Comparison of ENCODE assay signal across 7 mouse cellular contexts in the genomic region with DNA sequence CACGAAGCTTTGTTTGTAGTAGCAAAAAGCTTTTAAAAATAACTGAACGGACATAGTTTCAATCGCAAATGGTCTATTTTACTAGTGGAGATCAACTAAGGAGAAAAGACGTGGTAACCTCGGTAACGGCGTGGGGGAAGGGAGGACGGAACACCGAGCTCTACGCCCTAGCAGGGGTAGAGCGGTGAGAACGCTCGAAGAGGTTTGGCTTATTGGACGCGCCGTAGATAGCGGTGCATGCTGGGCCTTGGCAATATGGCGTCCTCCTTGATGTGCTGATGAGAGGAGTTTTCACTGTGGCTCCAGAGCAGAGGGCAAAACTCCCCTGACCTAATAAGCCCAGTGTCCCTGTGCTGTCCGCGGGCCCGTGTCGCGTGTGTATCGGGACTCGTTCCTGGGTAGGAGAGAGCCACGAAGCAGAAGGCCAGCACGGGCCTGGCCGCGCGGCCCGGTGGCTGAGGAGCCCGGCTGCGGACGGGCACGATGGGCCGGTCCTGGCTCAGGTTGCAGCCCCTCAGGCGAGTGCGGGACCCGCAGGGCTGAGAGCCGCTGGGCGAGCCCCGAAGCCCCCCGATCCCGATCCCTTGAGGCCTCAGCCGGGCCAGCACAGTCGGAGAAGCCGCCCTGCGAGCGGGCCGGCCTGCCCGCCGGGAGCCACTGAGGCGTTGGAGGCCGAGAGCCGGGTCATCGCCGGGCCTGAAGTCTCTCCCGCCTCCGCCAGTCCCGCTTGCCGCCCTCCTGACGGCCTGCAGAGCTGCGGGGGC. TPM values are rescaled to one million over a fixed set of nuclear protein-coding genes. Genes with fewer than 3 reads are reported as not detected.
A peak's percentile ranks its signal among the peaks of the same experiment; 100 is the strongest.
DNase-seq lines count a peak whose midpoint lies in the region; ATAC-seq lines count a peak whose summit lies in the region.

A gene (plus strand): TSS at position 143 of the 764 bp plus-strand sequence.

- ATAC-seq in embryonic facial prominence, embryonic 12.5 days (ENCODE audit: insufficient number of reproducible peaks, insufficient read depth, low FRiP score, low TSS enrichment): peak; percentile 97
- peak; percentile 94 for ATAC-seq in limb, embryonic 11.5 days (ENCODE audit: insufficient number of reproducible peaks, low FRiP score, low TSS enrichment, low read depth)
- ATAC-seq in midbrain, embryonic 14.5 days (ENCODE audit: low FRiP score, low TSS enrichment): peak; percentile 95

- peak; percentile 97 for DNase-seq in adrenal gland, postnatal 25 days
- DNase-seq in heart, adult 11 months: peak; percentile 100
- peak; percentile 99 for DNase-seq in kidney, adult 18-20 months
- peak; percentile 99 for DNase-seq in limb, embryonic 11.5 days (ENCODE audit: low spot score)
- DNase-seq in midbrain, embryonic 14.5 days: peak; percentile 99
- DNase-seq in spleen, adult 18-20 months: peak; percentile 88 to 96

- peak within 1 kb of the TSS; percentile 77 for H3K4me2 ChIP-seq in embryonic facial prominence, embryonic 12.5 days (replicated peaks)
- H3K4me2 ChIP-seq in limb, embryonic 11.5 days (ENCODE audit: low read depth, severe bottlenecking): peak within 1 kb of the TSS; percentile 63
- H3K4me2 ChIP-seq in midbrain, embryonic 14.5 days (ENCODE audit: low read length): peak within 1 kb of the TSS; percentile 94

- H3K36me3 ChIP-seq in embryonic facial prominence, embryonic 12.5 days: peaks cover 11% of the 10 kb centered on the region
- peaks cover 3% of the 10 kb centered on the region; the same call in 1 of the 2 replicates for H3K36me3 ChIP-seq in limb, embryonic 11.5 days (ENCODE audit: control insufficient read depth, insufficient read depth, low read length)
- H3K36me3 ChIP-seq in midbrain, embryonic 14.5 days (ENCODE audit: control insufficient read depth, insufficient read depth, low read length): no peaks in the 10 kb centered on the region

- no peaks in the 10 kb centered on the region for H3K27me3 ChIP-seq in embryonic facial prominence, embryonic 12.5 days
- no peaks in the 10 kb centered on the region for H3K27me3 ChIP-seq in limb, embryonic 11.5 days (ENCODE audit: control insufficient read depth, insufficient read depth, low read length)
- H3K27me3 ChIP-seq in midbrain, embryonic 14.5 days (ENCODE audit: control insufficient read depth, insufficient read depth, low read length): no peaks in the 10 kb centered on the region

- H3K4me3 ChIP-seq in embryonic facial prominence, embryonic 12.5 days: peak within 1 kb of the TSS; percentile 92
- peak within 1 kb of the TSS; percentile 89 for H3K4me3 ChIP-seq in limb, embryonic 11.5 days (ENCODE audit: low read depth, low read length)
- H3K4me3 ChIP-seq in midbrain, embryonic 14.5 days (replicated peaks; ENCODE audit: low read depth, low read length): peak within 1 kb of the TSS; percentile 98

- H3K27ac ChIP-seq in embryonic facial prominence, embryonic 12.5 days: peak within 1 kb of the TSS; percentile 81
- H3K27ac ChIP-seq in limb, embryonic 11.5 days (replicated peaks; ENCODE audit: low read depth, low read length): peak within 1 kb of the TSS; percentile 88
- H3K27ac ChIP-seq in midbrain, embryonic 14.5 days (replicated peaks; ENCODE audit: low read depth, low read length): peak within 1 kb of the TSS; percentile 79

- peak within 1 kb of the TSS; percentile 97 for H3K9ac ChIP-seq in embryonic facial prominence, embryonic 12.5 days
- H3K9ac ChIP-seq in limb, embryonic 11.5 days (ENCODE audit: low read length): peak within 1 kb of the TSS; percentile 91
- H3K9ac ChIP-seq in midbrain, embryonic 14.5 days (replicated peaks; ENCODE audit: low read length): peak within 1 kb of the TSS; percentile 96

- peaks cover 16% of the 10 kb centered on the region for H3K4me1 ChIP-seq in embryonic facial prominence, embryonic 12.5 days
- peaks cover 9% of the 10 kb centered on the region; the same call in 1 of the 2 replicates for H3K4me1 ChIP-seq in limb, embryonic 11.5 days (ENCODE audit: control insufficient read depth, insufficient read depth, low read length)
- H3K4me1 ChIP-seq in midbrain, embryonic 14.5 days (ENCODE audit: control insufficient read depth, insufficient read depth, low read length): peaks cover 11% of the 10 kb centered on the region

- no peaks in the 10 kb centered on the region for H3K9me3 ChIP-seq in embryonic facial prominence, embryonic 12.5 days
- no peaks in the 10 kb centered on the region for H3K9me3 ChIP-seq in limb, embryonic 11.5 days (ENCODE audit: control insufficient read depth, low read length)
- H3K9me3 ChIP-seq in midbrain, embryonic 14.5 days (ENCODE audit: control insufficient read depth, low read length): no peaks in the 10 kb centered on the region

- WGBS in embryonic facial prominence, embryonic 12.5 days: under 1% methylated on average over 60 of the region's 63 CpGs
- WGBS in limb, embryonic 11.5 days: 1% methylated on average over 63 of the region's 63 CpGs
- under 1% methylated on average over 63 of the region's 63 CpGs for WGBS in midbrain, embryonic 14.5 days

RNA-seq across cellular contexts. Expression of the gene that starts here (rescaled TPM):
- total RNA-seq in adrenal gland, postnatal 25 days (2021): 50.8 and 62.6 TPM in 2 replicates
- 17.7 and 20.4 TPM in 2 replicates for polyA plus RNA-seq in embryonic facial prominence, embryonic 12.5 days (2016; fragmentation: Nextera tagmentation; extraction: Ambion mirVana)
- polyA plus RNA-seq in limb, embryonic 11.5 days (2014; fragmentation: Nextera tagmentation; extraction: Ambion mirVana): 13.8 and 16.2 TPM in 2 replicates
- polyA plus RNA-seq in midbrain, embryonic 14.5 days (2014; fragmentation: Nextera tagmentation; extraction: Ambion mirVana): 10.8 and 12.4 TPM in 2 replicates

Comparison
In these comparisons a context has a peak if more than half of its experiments do, and no peak if none do; other contexts are left out.
1. Peak in every context shown above with its lines: DNase-seq, ATAC-seq, H3K4me3 ChIP-seq and H3K27ac ChIP-seq.